Mouse (Mus musculus): ENCODE data around the gene 1700067P10Rik. TPM values are rescaled to one million over a fixed set of nuclear protein-coding genes. Genes with fewer than 3 reads are reported as not detected.

The 1700067P10Rik gene
- polyA plus RNA-seq, 1 experiment: not detected

- DNase-seq (ENCODE audit: low read depth, low spot score): no peak
- WGBS: 28% methylated on average over 20 of the region's 20 CpGs
These were observed 5.9 kb downstream of the 1700067P10Rik start for GRCm38 (mm10) chr17:48094820-48095680.

- no peak for DNase-seq (ENCODE audit: low read depth, low spot score)
- WGBS: 10% methylated on average over 26 of the region's 26 CpGs
These were observed 6.6 kb downstream of the 1700067P10Rik start for GRCm38 (mm10) chr17:48095718-48096121.

GRCm38 (mm10) chr17:48096321-48096720 lies 7.2 kb downstream of the 1700067P10Rik start:
- 25% methylated on average over 17 of the region's 17 CpGs for WGBS

GRCm38 (mm10) chr17:48097011-48097742 lies 8.1 kb downstream of the 1700067P10Rik start:
- peak; percentile 28 for DNase-seq (ENCODE audit: low read depth, low spot score)
- WGBS: 3% methylated on average over 40 of the region's 41 CpGs

More at GRCm38 (mm10) chr17:48096321-48096720, 7.2 kb downstream of the 1700067P10Rik start:
- DNase-seq (ENCODE audit: low read depth, low spot score): no peak

- DNase-seq (ENCODE audit: low read depth, low spot score): no peak
- 2% methylated on average over 37 of the region's 43 CpGs for WGBS
These were observed 8.8 kb downstream of the 1700067P10Rik start for GRCm38 (mm10) chr17:48097743-48098527.

- 2% methylated on average over 19 of the region's 19 CpGs for WGBS
- DNase-seq (ENCODE audit: low read depth, low spot score): no peak
These were observed 9.4 kb downstream of the 1700067P10Rik start for GRCm38 (mm10) chr17:48098528-48098890.

GRCm38 (mm10) chr17:48099312-48099711 lies 10.2 kb downstream of the 1700067P10Rik start:
- WGBS: 57% methylated on average over 11 of the region's 11 CpGs
- no peak for DNase-seq (ENCODE audit: low read depth, low spot score)

GRCm38 (mm10) chr17:48100441-48101417 lies 11.6 kb downstream of the 1700067P10Rik start:
- DNase-seq (ENCODE audit: low read depth, low spot score): peak; percentile 53
- 16% methylated on average over 20 of the region's 21 CpGs for WGBS

- 48% methylated on average over 4 of the region's 4 CpGs for WGBS
- DNase-seq (ENCODE audit: low read depth, low spot score): no peak
These were observed 18.2 kb downstream of the 1700067P10Rik start for GRCm38 (mm10) chr17:48107333-48107732.

GRCm38 (mm10) chr17:48107862-48108261 lies 18.7 kb downstream of the 1700067P10Rik start:
- 55% methylated on average over 6 of the region's 6 CpGs for WGBS
- DNase-seq (ENCODE audit: low read depth, low spot score): no peak

- WGBS: 78% methylated on average over 3 of the region's 3 CpGs
- no peak for DNase-seq (ENCODE audit: low read depth, low spot score)
These were observed 19.4 kb downstream of the 1700067P10Rik start for GRCm38 (mm10) chr17:48108520-48108919.

- DNase-seq (ENCODE audit: low read depth, low spot score): no peak
- WGBS: 58% methylated on average over 8 of the region's 8 CpGs
These were observed 21.6 kb downstream of the 1700067P10Rik start for GRCm38 (mm10) chr17:48110547-48111287.

GRCm38 (mm10) chr17:48118570-48118969 lies 29.5 kb downstream of the 1700067P10Rik start:
- DNase-seq (ENCODE audit: low read depth, low spot score): no peak
- 76% methylated on average over 1 of the region's 1 CpGs for WGBS

GRCm38 (mm10) chr17:48119656-48120055 lies 30.5 kb downstream of the 1700067P10Rik start:
- WGBS: 23% methylated on average over 3 of the region's 3 CpGs
- DNase-seq (ENCODE audit: low read depth, low spot score): peak; percentile 21

- 90% methylated on average over 20 of the region's 20 CpGs for WGBS
- DNase-seq (ENCODE audit: low read depth, low spot score): no peak
These were observed 31.3 kb downstream of the 1700067P10Rik start for GRCm38 (mm10) chr17:48120456-48120855.

GRCm38 (mm10) chr17:48132810-48133209 lies 43.7 kb downstream of the 1700067P10Rik start:
- WGBS: 70% methylated on average over 2 of the region's 2 CpGs
- DNase-seq (ENCODE audit: low read depth, low spot score): no peak

Data from large intestine, adult 2 months (tissue).